Mouse (Mus musculus): ENCODE results near the gene Wdr83. TPM values are rescaled to one million over a fixed set of nuclear protein-coding genes. Genes with fewer than 3 reads are reported as not detected.
"Not testable (repeated sequence)": the region's sequence is repeated elsewhere in the genome, so short reads cannot be mapped to it uniquely, and the experiment has no call there.

Wdr83 gene
- 45.0 and 46.4 TPM in 2 replicates for polyA plus RNA-seq (2014; fragmentation: Nextera tagmentation; extraction: Ambion mirVana)

DNA sequence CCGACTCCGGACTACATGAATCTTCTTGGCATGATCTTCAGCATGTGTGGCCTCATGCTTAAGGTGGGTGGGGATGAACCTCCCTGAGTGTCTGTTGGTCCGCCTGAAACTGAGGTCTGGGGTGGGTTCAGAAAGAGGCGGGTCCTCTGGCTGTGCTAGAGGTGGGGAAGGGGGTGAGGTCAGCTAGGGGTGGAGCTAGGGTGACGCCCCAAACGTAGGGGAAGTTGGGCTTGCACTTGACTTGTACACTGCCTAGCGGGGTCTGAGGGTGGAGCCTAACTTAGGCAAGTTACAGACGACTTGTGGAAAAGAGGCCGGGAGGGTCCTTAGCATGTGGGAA, at the start of gene Wdr83:
Wdr83 (minus strand) TSS at position 91 of the 340 bp plus-strand sequence.
- Histone ChIP-seq H3K9me3 (ENCODE audit: control insufficient read depth, low read depth, low read length) (no peaks in the 10 kb centered on the region), H3K4me3 (ENCODE audit: low read depth, low read length) (peak within 1 kb of the TSS; percentile 82), H3K27me3 (ENCODE audit: control insufficient read depth, insufficient read depth, low read length) (no peaks in the 10 kb centered on the region), H3K27ac (ENCODE audit: low read length) (peak within 1 kb of the TSS; percentile 72; the same call in 1 of the 2 replicates), H3K36me3 (ENCODE audit: control insufficient read depth, insufficient read depth, low read length) (peaks cover 20% of the 10 kb centered on the region), H3K4me2 (replicated peaks; ENCODE audit: low read depth, low read length) (peak within 1 kb of the TSS; percentile 96), H3K9ac (replicated peaks; ENCODE audit: low read depth, low read length) (peak within 1 kb of the TSS; percentile 81), H3K4me1 (ENCODE audit: control insufficient read depth, insufficient read depth, low read length) (peaks cover 15% of the 10 kb centered on the region)
- WGBS, result 2% methylated on average over 9 of the region's 9 CpGs
- ATAC-seq (ENCODE audit: insufficient number of reproducible peaks, insufficient read depth, low FRiP score, low read depth), result peak; percentile 57

DNA sequence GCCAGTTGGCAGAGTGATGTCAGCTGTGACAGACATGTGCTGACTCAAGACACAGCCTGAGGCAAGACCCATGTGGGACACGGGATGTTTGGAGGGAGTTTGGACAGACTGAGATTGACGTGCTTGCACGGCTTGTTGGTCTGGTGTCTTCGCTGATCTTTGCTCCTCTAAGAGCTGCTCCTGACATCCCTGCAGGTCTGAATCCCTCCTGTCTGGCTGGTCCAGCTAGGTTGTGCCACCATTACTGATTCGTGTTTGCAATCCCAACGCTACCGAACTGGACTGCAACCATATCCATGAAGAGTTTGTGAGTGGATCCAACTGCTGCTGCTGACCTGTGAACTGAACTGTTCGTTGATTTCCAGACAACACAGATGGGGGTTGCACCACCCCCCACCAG, 42.6 kb upstream of the Wdr83 start:
- no peaks in the 10 kb centered on the region for H3K36me3 ChIP-seq (ENCODE audit: control insufficient read depth, insufficient read depth, low read length)
- no peak overlapping the region for H3K4me2 ChIP-seq (replicated peaks; ENCODE audit: low read depth, low read length)
- WGBS, result 93% methylated on average over 8 of the region's 8 CpGs
- no peaks in the 10 kb centered on the region for H3K27me3 ChIP-seq (ENCODE audit: control insufficient read depth, insufficient read depth, low read length)
- no peak overlapping the region for H3K27ac ChIP-seq (ENCODE audit: low read length)
- no peaks in the 10 kb centered on the region for H3K9me3 ChIP-seq (ENCODE audit: control insufficient read depth, low read depth, low read length)
- H3K9ac ChIP-seq (replicated peaks; ENCODE audit: low read depth, low read length), result no peak overlapping the region
- no peaks in the 10 kb centered on the region for H3K4me1 ChIP-seq (ENCODE audit: control insufficient read depth, insufficient read depth, low read length)
- no peak for ATAC-seq (ENCODE audit: insufficient number of reproducible peaks, insufficient read depth, low FRiP score, low read depth)
- no peak overlapping the region for H3K4me3 ChIP-seq (ENCODE audit: low read depth, low read length)

DNA sequence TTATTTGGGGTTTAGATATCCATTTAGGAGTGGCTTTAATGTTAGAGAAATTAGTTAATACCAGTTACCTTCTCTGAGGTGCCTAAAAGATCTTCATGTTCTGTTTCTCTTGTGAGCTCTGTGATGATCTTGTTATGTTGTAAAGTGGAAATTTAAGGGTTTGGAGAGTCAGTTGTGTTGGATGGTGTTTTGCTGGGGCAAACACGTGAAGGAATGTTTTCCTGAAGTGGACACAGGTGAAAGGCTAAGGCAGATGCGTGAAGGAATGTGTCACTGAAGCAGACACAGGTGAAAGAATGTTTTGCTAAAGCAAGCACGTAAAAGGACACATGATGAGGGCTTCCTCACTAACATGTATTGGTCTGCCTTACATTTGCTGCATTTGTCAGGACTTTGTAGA, 41.9 kb upstream of the Wdr83 start, which contains the start of gene Zfp791:
Zfp791 (minus strand) TSS at position 101 of the 400 bp plus-strand sequence.
- Histone ChIP-seq H3K9me3 (ENCODE audit: control insufficient read depth, low read depth, low read length) (no peaks in the 10 kb centered on the region), H3K36me3 (ENCODE audit: control insufficient read depth, insufficient read depth, low read length) (no peaks in the 10 kb centered on the region), H3K4me2 (replicated peaks; ENCODE audit: low read depth, low read length) (no peak within 1 kb of the TSS), H3K9ac (replicated peaks; ENCODE audit: low read depth, low read length) (no peak within 1 kb of the TSS), H3K27me3 (ENCODE audit: control insufficient read depth, insufficient read depth, low read length) (no peaks in the 10 kb centered on the region), H3K4me3 (ENCODE audit: low read depth, low read length) (no peak within 1 kb of the TSS), H3K27ac (ENCODE audit: low read length) (no peak within 1 kb of the TSS), H3K4me1 (ENCODE audit: control insufficient read depth, insufficient read depth, low read length) (no peaks in the 10 kb centered on the region)
- 72% methylated on average over 3 of the region's 3 CpGs for WGBS
- no peak for ATAC-seq (ENCODE audit: insufficient number of reproducible peaks, insufficient read depth, low FRiP score, low read depth)

DNA sequence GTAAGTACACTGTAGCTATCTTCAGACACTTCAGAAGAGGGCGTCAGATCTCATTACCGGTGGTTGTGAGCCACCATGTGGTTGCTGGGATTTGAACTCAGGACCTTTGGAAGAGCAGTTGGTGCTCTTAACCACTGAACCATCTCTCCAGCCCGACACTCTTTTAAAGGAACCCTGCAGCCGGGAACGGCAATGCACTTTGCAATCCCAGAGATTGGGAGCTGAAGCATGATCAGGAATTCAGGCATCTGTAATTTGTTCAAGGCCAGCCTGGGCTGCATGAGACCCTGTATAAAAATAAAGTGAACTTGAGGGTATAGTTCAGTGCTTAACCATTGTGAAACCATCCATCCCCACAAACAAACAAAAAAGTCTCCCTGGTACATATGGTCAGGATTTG, 39.1 kb upstream of the Wdr83 start:
- not testable (repeated sequence) for H3K4me2 ChIP-seq (replicated peaks; ENCODE audit: low read depth, low read length)

GRCm38 (mm10) chr8:85119052-85119981, 38.2 kb upstream of the Wdr83 start:
- no peaks in the 10 kb centered on the region for H3K9me3 ChIP-seq (ENCODE audit: control insufficient read depth, low read depth, low read length)
- peak overlapping the region; percentile 70 for H3K4me2 ChIP-seq (replicated peaks; ENCODE audit: low read depth, low read length)
- peak overlapping the region; percentile 60 for H3K4me3 ChIP-seq (ENCODE audit: low read depth, low read length)
- H3K36me3 ChIP-seq (ENCODE audit: control insufficient read depth, insufficient read depth, low read length), result no peaks in the 10 kb centered on the region
- H3K27ac ChIP-seq (ENCODE audit: low read length), result peak overlapping the region; percentile 71; the same call in 1 of the 2 replicates
- WGBS, result 7% methylated on average over 37 of the region's 37 CpGs
- no peaks in the 10 kb centered on the region for H3K27me3 ChIP-seq (ENCODE audit: control insufficient read depth, insufficient read depth, low read length)
- peak; percentile 93 for ATAC-seq (ENCODE audit: insufficient number of reproducible peaks, insufficient read depth, low FRiP score, low read depth)
- H3K9ac ChIP-seq (replicated peaks; ENCODE audit: low read depth, low read length), result peak overlapping the region; percentile 60
- H3K4me1 ChIP-seq (ENCODE audit: control insufficient read depth, insufficient read depth, low read length), result no peaks in the 10 kb centered on the region

More for the DNA sequence above, 39.1 kb upstream of the Wdr83 start:
- not testable (repeated sequence) for H3K9ac ChIP-seq (replicated peaks; ENCODE audit: low read depth, low read length); H3K27me3 ChIP-seq (ENCODE audit: control insufficient read depth, insufficient read depth, low read length); ATAC-seq (ENCODE audit: insufficient number of reproducible peaks, insufficient read depth, low FRiP score, low read depth); H3K4me1 ChIP-seq (ENCODE audit: control insufficient read depth, insufficient read depth, low read length); H3K9me3 ChIP-seq (ENCODE audit: control insufficient read depth, low read depth, low read length); H3K4me3 ChIP-seq (ENCODE audit: low read depth, low read length); H3K36me3 ChIP-seq (ENCODE audit: control insufficient read depth, insufficient read depth, low read length); H3K27ac ChIP-seq (ENCODE audit: low read length)
- WGBS, result 84% methylated on average over 5 of the region's 5 CpGs

DNA sequence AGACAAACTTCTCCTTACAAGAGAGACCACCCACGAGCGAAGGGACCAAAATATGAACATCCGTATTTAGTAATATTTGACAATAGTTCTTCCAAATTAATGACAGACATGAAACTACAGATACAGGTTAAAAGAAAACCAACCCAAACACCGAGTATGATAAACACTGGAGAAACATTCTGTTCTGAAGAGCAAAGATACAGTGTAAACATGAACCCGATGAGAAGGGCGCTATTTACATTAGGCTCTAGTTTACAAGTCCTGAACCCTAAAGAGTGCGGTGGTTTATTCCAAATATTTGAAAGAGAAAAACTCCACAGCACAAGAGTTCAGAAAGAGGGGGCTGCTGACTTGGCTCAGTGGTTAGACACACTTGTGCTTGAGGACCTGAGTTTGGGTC, 35.9 kb upstream of the Wdr83 start:
- H3K36me3 ChIP-seq (ENCODE audit: control insufficient read depth, insufficient read depth, low read length), result no peaks in the 10 kb centered on the region
- no peak overlapping the region for H3K4me3 ChIP-seq (ENCODE audit: low read depth, low read length)
- H3K4me1 ChIP-seq (ENCODE audit: control insufficient read depth, insufficient read depth, low read length), result no peaks in the 10 kb centered on the region
- H3K9me3 ChIP-seq (ENCODE audit: control insufficient read depth, low read depth, low read length), result no peaks in the 10 kb centered on the region
- H3K9ac ChIP-seq (replicated peaks; ENCODE audit: low read depth, low read length), result no peak overlapping the region
- 61% methylated on average over 7 of the region's 7 CpGs for WGBS
- no peak overlapping the region for H3K27ac ChIP-seq (ENCODE audit: low read length)
- H3K27me3 ChIP-seq (ENCODE audit: control insufficient read depth, insufficient read depth, low read length), result no peaks in the 10 kb centered on the region
- ATAC-seq (ENCODE audit: insufficient number of reproducible peaks, insufficient read depth, low FRiP score, low read depth), result no peak
- no peak overlapping the region for H3K4me2 ChIP-seq (replicated peaks; ENCODE audit: low read depth, low read length)

DNA sequence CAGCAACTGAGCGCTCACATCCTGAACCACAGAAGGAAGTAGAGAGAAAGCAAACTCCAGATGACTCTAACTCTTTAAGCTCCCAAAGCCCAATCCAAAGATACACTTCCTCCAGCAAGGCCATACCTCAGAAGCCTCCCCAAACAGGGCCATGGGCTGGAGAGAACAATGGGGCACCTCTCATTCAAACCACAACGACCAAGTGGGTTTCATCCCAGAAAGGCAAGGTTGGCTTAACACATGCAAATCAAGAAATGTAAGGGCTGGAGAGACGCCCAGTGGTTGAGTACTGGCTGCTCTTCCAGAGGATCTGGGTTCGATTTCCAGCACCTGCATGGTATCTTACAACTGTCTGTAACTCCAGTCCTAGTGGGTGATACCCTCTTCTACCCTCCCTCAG, 34.4 kb upstream of the Wdr83 start:
- H3K27me3 ChIP-seq (ENCODE audit: control insufficient read depth, insufficient read depth, low read length), result no peaks in the 10 kb centered on the region
- no peaks in the 10 kb centered on the region for H3K4me1 ChIP-seq (ENCODE audit: control insufficient read depth, insufficient read depth, low read length)
- H3K9ac ChIP-seq (replicated peaks; ENCODE audit: low read depth, low read length), result no peak overlapping the region
- H3K4me2 ChIP-seq (replicated peaks; ENCODE audit: low read depth, low read length), result no peak overlapping the region
- peaks cover 8% of the 10 kb centered on the region; the same call in 1 of the 2 replicates for H3K36me3 ChIP-seq (ENCODE audit: control insufficient read depth, insufficient read depth, low read length)
- H3K4me3 ChIP-seq (ENCODE audit: low read depth, low read length), result no peak overlapping the region
- H3K9me3 ChIP-seq (ENCODE audit: control insufficient read depth, low read depth, low read length), result no peaks in the 10 kb centered on the region
- WGBS, result 76% methylated on average over 4 of the region's 4 CpGs
- ATAC-seq (ENCODE audit: insufficient number of reproducible peaks, insufficient read depth, low FRiP score, low read depth), result no peak
- H3K27ac ChIP-seq (ENCODE audit: low read length), result no peak overlapping the region

DNA sequence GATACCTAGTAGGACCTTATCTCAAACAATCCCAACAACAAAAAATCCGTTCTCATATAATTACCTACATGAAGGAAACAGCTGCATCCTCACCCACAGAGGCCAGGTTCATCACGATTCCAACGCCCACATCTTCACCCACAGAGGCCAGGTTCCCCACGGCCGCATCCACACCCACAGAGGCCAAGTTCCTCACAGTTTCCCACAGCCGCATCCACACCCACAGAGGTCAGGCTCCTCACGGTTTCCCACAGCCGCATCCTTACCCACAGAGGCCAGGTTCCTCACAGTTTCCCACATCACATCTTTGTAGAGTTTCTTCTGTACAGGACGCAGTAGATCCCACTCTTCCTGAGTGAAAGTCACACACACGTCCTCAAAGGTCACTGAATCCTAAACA, 32.1 kb upstream of the Wdr83 start:
- H3K27ac ChIP-seq (ENCODE audit: low read length), result no peak overlapping the region
- H3K4me2 ChIP-seq (replicated peaks; ENCODE audit: low read depth, low read length), result no peak overlapping the region
- 91% methylated on average over 10 of the region's 10 CpGs for WGBS
- H3K4me1 ChIP-seq (ENCODE audit: control insufficient read depth, insufficient read depth, low read length), result no peaks in the 10 kb centered on the region
- H3K27me3 ChIP-seq (ENCODE audit: control insufficient read depth, insufficient read depth, low read length), result no peaks in the 10 kb centered on the region
- H3K9ac ChIP-seq (replicated peaks; ENCODE audit: low read depth, low read length), result no peak overlapping the region
- H3K4me3 ChIP-seq (ENCODE audit: low read depth, low read length), result no peak overlapping the region
- no peaks in the 10 kb centered on the region for H3K9me3 ChIP-seq (ENCODE audit: control insufficient read depth, low read depth, low read length)
- peaks cover 17% of the 10 kb centered on the region for H3K36me3 ChIP-seq (ENCODE audit: control insufficient read depth, insufficient read depth, low read length)
- no peak for ATAC-seq (ENCODE audit: insufficient number of reproducible peaks, insufficient read depth, low FRiP score, low read depth)
